Mouse (Mus musculus): ENCODE results near the gene Tanc2.

GRCm38 (mm10) chr11:105913580-105913979 lies 323.8 kb downstream of the Tanc2 start:
- TF ChIP-seq EP300 (IDR thresholded peaks at IDR 0.05), result no peak
- no peak for TF ChIP-seq CTCF (IDR thresholded peaks at IDR 0.05)

All from lung, postnatal 0 days (tissue).